Mouse (Mus musculus): ENCODE results near the gene Fars2.

DNA sequence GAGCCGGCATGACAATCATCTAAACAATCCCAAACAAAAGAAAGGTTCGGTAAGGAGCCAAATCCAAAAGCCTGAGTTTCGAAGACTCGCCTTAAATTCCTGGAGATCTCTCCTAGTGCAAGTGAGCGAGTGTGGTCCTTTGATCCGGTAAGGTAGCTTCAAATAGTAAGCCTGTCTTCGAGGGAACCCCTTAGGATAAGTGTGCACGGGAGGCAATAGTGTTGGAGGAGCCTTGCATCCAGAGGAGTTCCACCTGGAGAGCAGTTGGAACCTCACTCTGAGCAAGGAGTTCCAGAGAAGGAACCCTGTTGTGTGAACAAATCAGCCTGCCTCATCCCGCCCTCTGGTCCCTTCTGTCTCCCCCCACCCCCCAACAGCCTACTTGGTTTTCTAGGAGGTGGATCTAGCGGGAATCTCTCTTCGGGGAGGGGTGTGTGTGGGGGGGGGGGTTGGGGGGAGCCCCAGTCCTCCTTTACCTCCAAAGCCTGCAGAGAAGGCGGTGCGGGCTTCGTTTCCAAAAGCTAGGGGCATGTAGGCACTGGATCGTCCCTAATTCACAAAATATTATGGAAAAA lies 606.6 kb downstream of the Fars2 start:
- no peak for TF ChIP-seq CTCF (IDR thresholded peaks at IDR 0.05; ENCODE audit: extremely low read depth, insufficient read depth, insufficient read length, insufficient replicate concordance)
- TF ChIP-seq POLR2A (IDR thresholded peaks at IDR 0.05; ENCODE audit: low read depth, low read length) = no peak

Data from spleen, adult 2 months (tissue).